Mouse (Mus musculus): Measurements from ENCODE around the gene Fsd1. TPM values are rescaled to one million over a fixed set of nuclear protein-coding genes. Genes with fewer than 3 reads are reported as not detected.
"Not testable (repeated sequence)": the region's sequence is repeated elsewhere in the genome, so short reads cannot be mapped to it uniquely, and the experiment has no call there.

The Fsd1 gene
- polyA plus RNA-seq (2012; rRNA removed) (27.5 and 29.4 TPM in 2 replicates), polyA plus RNA-seq (2014; fragmentation: Nextera tagmentation; extraction: Ambion mirVana) (14.2 and 18.7 TPM in 2 replicates)

GRCm38 (mm10) chr17:55986030-55986961 is at the start of gene Fsd1:
Gene Fsd1, plus strand, starts transcription at chr17:55986509.
- TF ChIP-seq POLR2A (IDR thresholded peaks at IDR 0.05; ENCODE audit: borderline replicate concordance, extremely low read depth, insufficient read depth, insufficient read length) = no peak
- DNase-seq (ENCODE audit: low spot score) = peak; percentile 69
- Histone ChIP-seq H3K27ac (replicated peaks; ENCODE audit: low read depth, low read length) (no peak within 1 kb of the TSS), H3K27me3 (ENCODE audit: control insufficient read depth, insufficient read depth, low read length) (no peaks in the 10 kb centered on the region), H3K9me3 (ENCODE audit: control insufficient read depth, low read length) (no peaks in the 10 kb centered on the region), H3K9ac (ENCODE audit: low read depth, low read length, severe bottlenecking) (peak within 1 kb of the TSS; percentile 61), H3K4me3 (replicated peaks; ENCODE audit: low read length) (peak within 1 kb of the TSS; percentile 61), H3K36me3 (ENCODE audit: control insufficient read depth, insufficient read depth, low read length) (peaks cover 3% of the 10 kb centered on the region; the same call in 1 of the 2 replicates), H3K4me1 (ENCODE audit: control insufficient read depth, insufficient read depth, low read length) (peaks cover 5% of the 10 kb centered on the region; the same call in 1 of the 2 replicates), H3K4me2 (replicated peaks; ENCODE audit: low read depth, low read length, severe bottlenecking) (peak within 1 kb of the TSS; percentile 82)
- WGBS = 10% methylated on average over 29 of the region's 35 CpGs
- peak; percentile 81 for ATAC-seq (ENCODE audit: low FRiP score, low read depth)

DNA sequence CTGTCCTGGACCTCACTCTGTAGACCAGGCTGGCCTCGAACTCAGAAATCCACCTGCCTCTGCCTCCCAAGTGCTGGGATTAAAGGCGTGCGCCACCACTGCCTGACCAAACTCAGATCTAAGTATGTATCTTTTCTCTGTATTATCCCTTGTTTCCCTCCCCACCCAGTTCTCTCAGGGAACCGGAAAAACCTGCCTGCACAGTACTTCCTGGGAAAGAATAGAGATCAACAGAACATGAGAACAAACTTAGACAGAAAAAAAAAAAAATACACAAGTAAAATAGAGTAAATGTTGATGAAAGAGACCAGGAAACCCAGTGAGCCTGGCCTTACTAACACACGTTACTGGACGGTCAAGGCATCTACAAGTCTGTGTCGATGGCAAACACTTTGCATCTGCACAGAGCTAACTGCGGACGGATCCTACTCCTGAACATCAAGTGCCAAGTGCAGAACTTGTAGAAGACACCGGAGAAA is 41.9 kb upstream of the Fsd1 start:
- not testable (repeated sequence) for H3K9me3 ChIP-seq (ENCODE audit: control insufficient read depth, low read length); ATAC-seq (ENCODE audit: low FRiP score, low read depth)

GRCm38 (mm10) chr17:55944866-55945682 is 41.2 kb upstream of the Fsd1 start:
- peak; percentile 74 for DNase-seq (ENCODE audit: low spot score)
- H3K9ac ChIP-seq (ENCODE audit: low read depth, low read length, severe bottlenecking) = peak overlapping the region; percentile 57
- H3K27me3 ChIP-seq (ENCODE audit: control insufficient read depth, insufficient read depth, low read length); H3K9me3 ChIP-seq (ENCODE audit: control insufficient read depth, low read length); H3K4me1 ChIP-seq (ENCODE audit: control insufficient read depth, insufficient read depth, low read length); H3K36me3 ChIP-seq (ENCODE audit: control insufficient read depth, insufficient read depth, low read length): not testable (repeated sequence)
- H3K4me3 ChIP-seq (replicated peaks; ENCODE audit: low read length) = peak overlapping the region; percentile 44
- H3K27ac ChIP-seq (replicated peaks; ENCODE audit: low read depth, low read length) = peak overlapping the region; percentile 72
- H3K4me2 ChIP-seq (replicated peaks; ENCODE audit: low read depth, low read length, severe bottlenecking) = peak overlapping the region; percentile 86
- WGBS = under 1% methylated on average over 47 of the region's 56 CpGs
- ATAC-seq (ENCODE audit: low FRiP score, low read depth) = peak; percentile 96

More for the DNA sequence above, 41.9 kb upstream of the Fsd1 start:
- WGBS = 33% methylated on average over 10 of the region's 10 CpGs
- Histone ChIP-seq H3K9ac (ENCODE audit: low read depth, low read length, severe bottlenecking) (peak overlapping the region; percentile 40), H3K4me3 (replicated peaks; ENCODE audit: low read length) (peak overlapping the region; percentile 44), H3K4me2 (replicated peaks; ENCODE audit: low read depth, low read length, severe bottlenecking) (peak overlapping the region; percentile 86), H3K27ac (replicated peaks; ENCODE audit: low read depth, low read length) (peak overlapping the region; percentile 72)
- not testable (repeated sequence) for DNase-seq (ENCODE audit: low spot score); H3K36me3 ChIP-seq (ENCODE audit: control insufficient read depth, insufficient read depth, low read length); H3K4me1 ChIP-seq (ENCODE audit: control insufficient read depth, insufficient read depth, low read length); H3K27me3 ChIP-seq (ENCODE audit: control insufficient read depth, insufficient read depth, low read length)

- ATAC-seq (ENCODE audit: low FRiP score, low read depth) = no peak
- H3K27ac ChIP-seq (replicated peaks; ENCODE audit: low read depth, low read length) = peak overlapping the region; percentile 72; the same call in 1 of the 2 replicates
Observed at GRCm38 (mm10) chr17:55945696-55946095, 40.6 kb upstream of the Fsd1 start.

DNA sequence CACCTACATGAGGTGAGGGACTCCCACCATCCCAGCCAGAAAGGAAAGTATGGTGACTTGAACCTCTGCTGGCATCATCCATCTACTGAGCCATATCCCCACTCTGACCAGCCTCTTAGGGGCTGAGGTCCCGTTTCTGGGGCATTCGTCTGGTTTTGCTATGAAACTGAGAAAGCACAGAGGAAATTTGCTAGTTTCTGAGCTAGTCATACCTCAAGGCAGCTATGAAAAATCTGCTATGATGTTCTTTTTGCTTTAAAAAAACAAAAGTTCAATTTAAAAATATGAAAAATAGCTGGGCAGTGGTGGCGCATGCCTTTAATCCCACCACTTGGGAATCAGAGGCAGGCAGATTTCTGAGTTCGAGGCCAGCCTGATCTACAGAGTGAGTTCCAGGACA is 37.7 kb upstream of the Fsd1 start:
- no peaks in the 10 kb centered on the region for H3K9me3 ChIP-seq (ENCODE audit: control insufficient read depth, low read length)
- DNase-seq (ENCODE audit: low spot score) (no peak), ATAC-seq (ENCODE audit: low FRiP score, low read depth) (no peak)
- H3K4me1 ChIP-seq (ENCODE audit: control insufficient read depth, insufficient read depth, low read length) = peaks cover 3% of the 10 kb centered on the region; the same call in 1 of the 2 replicates
- no peaks in the 10 kb centered on the region for H3K27me3 ChIP-seq (ENCODE audit: control insufficient read depth, insufficient read depth, low read length)
- H3K27ac ChIP-seq (replicated peaks; ENCODE audit: low read depth, low read length) = no peak overlapping the region
- 80% methylated on average over 4 of the region's 4 CpGs for WGBS
- no peak overlapping the region for H3K9ac ChIP-seq (ENCODE audit: low read depth, low read length, severe bottlenecking)
- H3K4me2 ChIP-seq (replicated peaks; ENCODE audit: low read depth, low read length, severe bottlenecking) = no peak overlapping the region
- no peak overlapping the region for H3K4me3 ChIP-seq (replicated peaks; ENCODE audit: low read length)
- no peaks in the 10 kb centered on the region for H3K36me3 ChIP-seq (ENCODE audit: control insufficient read depth, insufficient read depth, low read length)
- no peak for TF ChIP-seq POLR2A (IDR thresholded peaks at IDR 0.05; ENCODE audit: borderline replicate concordance, extremely low read depth, insufficient read depth, insufficient read length)

More at GRCm38 (mm10) chr17:55945696-55946095, 40.6 kb upstream of the Fsd1 start:
- peak overlapping the region; percentile 86 for H3K4me2 ChIP-seq (replicated peaks; ENCODE audit: low read depth, low read length, severe bottlenecking)
- H3K9me3 ChIP-seq (ENCODE audit: control insufficient read depth, low read length) = no peaks in the 10 kb centered on the region
- no peaks in the 10 kb centered on the region for H3K36me3 ChIP-seq (ENCODE audit: control insufficient read depth, insufficient read depth, low read length)
- no peak for TF ChIP-seq POLR2A (IDR thresholded peaks at IDR 0.05; ENCODE audit: borderline replicate concordance, extremely low read depth, insufficient read depth, insufficient read length)
- WGBS = 24% methylated on average over 5 of the region's 5 CpGs
- H3K9ac ChIP-seq (ENCODE audit: low read depth, low read length, severe bottlenecking) = peak overlapping the region; percentile 57
- H3K4me1 ChIP-seq (ENCODE audit: control insufficient read depth, insufficient read depth, low read length) = peaks cover 3% of the 10 kb centered on the region; the same call in 1 of the 2 replicates
- no peak for DNase-seq (ENCODE audit: low spot score)
- no peaks in the 10 kb centered on the region for H3K27me3 ChIP-seq (ENCODE audit: control insufficient read depth, insufficient read depth, low read length)
- peak overlapping the region; percentile 44 for H3K4me3 ChIP-seq (replicated peaks; ENCODE audit: low read length)

Measured in limb, embryonic 14.5 days (tissue).